Mouse (Mus musculus) thymus, adult 2 months (tissue): ENCODE results near the gene Nlgn1.

Source experiments
- CTCF ChIP-seq: fragments of 200-500 bp; IDR thresholded peaks from 2 replicates; pipeline ENCODE4 v1.5.1; 2012; ENCODE audit warnings: mild to moderate bottlenecking, control low read depth, low read length, moderate library complexity, borderline replicate concordance; ENCODE audit not compliant: control insufficient read depth, poor library complexity, insufficient read depth; ENCODE audit errors: extremely low read depth
- POLR2A ChIP-seq: fragments of 200-500 bp; IDR thresholded peaks from 2 replicates; pipeline ENCODE4 v1.6.1; 2012; ENCODE audit warnings: mild to moderate bottlenecking, low read length, control low read depth, moderate library complexity; ENCODE audit not compliant: control insufficient read depth, poor library complexity, insufficient read depth; ENCODE audit errors: extremely low read depth

DNA sequence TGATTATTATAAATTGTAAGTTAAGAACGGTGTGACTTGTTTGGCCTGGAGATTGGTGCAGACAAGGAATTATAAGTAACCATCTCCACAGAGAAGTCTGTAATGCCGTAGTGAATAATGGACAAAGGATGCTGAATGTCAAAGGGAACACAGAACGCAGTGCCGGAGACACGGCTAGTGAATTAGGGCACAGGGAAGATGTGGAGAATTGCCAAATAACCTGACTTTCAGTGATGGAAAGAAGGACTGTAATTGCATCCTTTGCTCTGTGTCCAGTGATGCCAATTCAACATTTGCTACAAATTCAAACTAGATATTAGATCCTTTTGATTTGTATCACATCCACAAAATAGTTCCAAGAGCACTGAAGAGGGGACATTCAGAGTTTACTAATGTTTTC lies 415.7 kb downstream of the Nlgn1 start:
- TF ChIP-seq POLR2A, result no peak
- no peak for TF ChIP-seq CTCF
